8 mouse cellular contexts compared by ENCODE assay signal in the genomic region with DNA sequence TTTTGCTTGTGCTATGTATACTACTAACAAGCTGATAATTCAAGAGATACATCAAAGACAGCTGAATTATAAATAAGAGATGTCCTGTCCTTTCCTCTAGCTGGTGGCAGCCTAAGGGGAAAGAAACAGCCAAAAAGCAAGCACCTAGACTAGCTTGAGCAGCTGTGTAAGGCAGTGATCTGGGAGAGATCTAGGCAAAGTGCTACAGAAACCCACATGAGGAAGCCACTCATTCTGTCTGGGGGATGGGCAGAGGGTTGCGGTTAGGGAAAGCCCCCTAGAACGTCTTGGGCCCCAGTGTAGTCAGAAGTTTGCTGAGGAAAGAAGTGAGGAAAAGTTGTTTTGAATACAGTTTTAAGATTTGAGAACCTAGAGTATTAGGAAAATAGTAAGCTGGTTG. TPM values are rescaled to one million over a fixed set of nuclear protein-coding genes. Genes with fewer than 3 reads are reported as not detected.
DNase-seq lines count a peak whose midpoint lies in the region; ATAC-seq and TF ChIP-seq lines count a peak whose summit lies in the region.

No protein-coding gene starts in this region.

- no peaks in the 10 kb centered on the region for H3K9me3 ChIP-seq in embryonic facial prominence, embryonic 10.5 days
- H3K9me3 ChIP-seq in intestine, embryonic 14.5 days (ENCODE audit: control insufficient read depth, low read length): no peaks in the 10 kb centered on the region
- H3K9me3 ChIP-seq in midbrain, embryonic 12.5 days: no peaks in the 10 kb centered on the region

- TF ChIP-seq EP300 in heart, adult 2 months (IDR thresholded peaks at IDR 0.05; ENCODE audit: insufficient read depth, low read depth, low read length): no peak

- no peak for ATAC-seq in intestine, embryonic 14.5 days (replicated peaks; ENCODE audit: low FRiP score, low TSS enrichment, low read depth)
- ATAC-seq in midbrain, embryonic 12.5 days (ENCODE audit: low FRiP score, low read depth): no peak
- no peak for ATAC-seq in megakaryocyte progenitor cell, adult 5-6 weeks (replicated peaks; ENCODE audit: poor library complexity)

- intact Hi-C loops in heart, adult 2 months (cut with DNase I): loop anchor here (2.0 kb wide), 1 partner anchor 30 kb away; a partner anchor contains a TSS

- H3K4me2 ChIP-seq in intestine, embryonic 14.5 days (ENCODE audit: low read length): peak overlapping the region; percentile 95
- peak overlapping the region; percentile 99 for H3K4me2 ChIP-seq in midbrain, embryonic 12.5 days (replicated peaks)

- TF ChIP-seq POLR2A in heart, adult 2 months (IDR thresholded peaks at IDR 0.05; ENCODE audit: insufficient read depth, low read depth, low read length): no peak

- H3K4me1 ChIP-seq in heart, adult 2 months (ENCODE audit: control insufficient read depth, insufficient read depth, low read length): peaks cover 4% of the 10 kb centered on the region
- H3K4me1 ChIP-seq in embryonic facial prominence, embryonic 10.5 days: peaks cover 36% of the 10 kb centered on the region
- peaks cover 21% of the 10 kb centered on the region for H3K4me1 ChIP-seq in intestine, embryonic 14.5 days (replicated peaks; ENCODE audit: control insufficient read depth, insufficient read depth, low read length)
- H3K4me1 ChIP-seq in midbrain, embryonic 12.5 days: peaks cover 26% of the 10 kb centered on the region

- TF ChIP-seq CTCF in heart, adult 2 months (IDR thresholded peaks at IDR 0.05): no peak

- 35% methylated on average over 2 of the region's 2 CpGs for WGBS in heart, adult 2 months
- WGBS in embryonic facial prominence, embryonic 10.5 days: 75% methylated on average over 2 of the region's 2 CpGs
- 53% methylated on average over 2 of the region's 2 CpGs for WGBS in intestine, embryonic 14.5 days
- WGBS in midbrain, embryonic 12.5 days: 59% methylated on average over 2 of the region's 2 CpGs

- peak in 1 of 2 experiments; percentile 38 for DNase-seq in heart, adult 2 months
- no peak for DNase-seq in heart, postnatal 4 days
- no peak for DNase-seq in embryonic facial prominence, embryonic 10.5 days (ENCODE audit: low spot score)
- DNase-seq in intestine, embryonic 14.5 days (ENCODE audit: low spot score): no peak
- peak; percentile 71 to 73 for DNase-seq in thymus, postnatal 10 days (ENCODE audit: low spot score in 2 of 2)
- no peak for DNase-seq in right cerebral cortex, postnatal 4 days

- peak overlapping the region; percentile 84 for H3K4me3 ChIP-seq in heart, adult 2 months
- peak overlapping the region; percentile 99 for H3K4me3 ChIP-seq in embryonic facial prominence, embryonic 10.5 days
- H3K4me3 ChIP-seq in intestine, embryonic 14.5 days (ENCODE audit: low read depth, low read length): peak overlapping the region; percentile 83
- H3K4me3 ChIP-seq in midbrain, embryonic 12.5 days: peak overlapping the region; percentile 92

- peaks cover 4% of the 10 kb centered on the region for H3K79me2 ChIP-seq in heart, adult 2 months (replicated peaks; ENCODE audit: control insufficient read depth, insufficient read depth, low read length)

- peak overlapping the region; percentile 97 for H3K9ac ChIP-seq in heart, adult 2 months (ENCODE audit: low read depth, low read length)
- H3K9ac ChIP-seq in intestine, embryonic 14.5 days (ENCODE audit: low read length): peak overlapping the region; percentile 92
- peak overlapping the region; percentile 87; the same call in 1 of the 2 replicates for H3K9ac ChIP-seq in midbrain, embryonic 12.5 days (replicated peaks)

- no peaks in the 10 kb centered on the region for H3K27me3 ChIP-seq in heart, adult 2 months (ENCODE audit: control insufficient read depth, insufficient read depth, low read length)
- no peaks in the 10 kb centered on the region for H3K27me3 ChIP-seq in embryonic facial prominence, embryonic 10.5 days (replicated peaks; ENCODE audit: low read depth, poor library complexity, severe bottlenecking)
- no peaks in the 10 kb centered on the region for H3K27me3 ChIP-seq in intestine, embryonic 14.5 days (replicated peaks; ENCODE audit: control insufficient read depth, insufficient read depth, low read length)
- H3K27me3 ChIP-seq in midbrain, embryonic 12.5 days: no peaks in the 10 kb centered on the region

- H3K36me3 ChIP-seq in heart, adult 2 months (ENCODE audit: control insufficient read depth, insufficient read depth, low read length): peaks cover 23% of the 10 kb centered on the region
- H3K36me3 ChIP-seq in embryonic facial prominence, embryonic 10.5 days (replicated peaks): peaks cover 72% of the 10 kb centered on the region
- H3K36me3 ChIP-seq in intestine, embryonic 14.5 days (ENCODE audit: control insufficient read depth, insufficient read depth, low read length): peaks cover 56% of the 10 kb centered on the region
- peaks cover 65% of the 10 kb centered on the region for H3K36me3 ChIP-seq in midbrain, embryonic 12.5 days

- peak overlapping the region; percentile 99; the same call in 1 of the 2 replicates for H3K27ac ChIP-seq in heart, adult 2 months
- no peak overlapping the region for H3K27ac ChIP-seq in embryonic facial prominence, embryonic 10.5 days (replicated peaks)
- no peak overlapping the region for H3K27ac ChIP-seq in intestine, embryonic 14.5 days (ENCODE audit: low read depth)
- H3K27ac ChIP-seq in midbrain, embryonic 12.5 days (replicated peaks): no peak overlapping the region

RNA-seq across cellular contexts. Expression of a gene that starts 1.3 kb away (rescaled TPM):
- 10 to 100 TPM; 31.2 to 33.9 TPM for total RNA-seq in heart, adult 2 months (2021)
- 13.4 and 16.4 TPM in 2 replicates for polyA plus RNA-seq in heart, adult 2 months (2012; rRNA removed)
- 10 to 100 TPM; 37.4 to 38.0 TPM for total RNA-seq in heart, postnatal 4 days (2021)
- 8.6 and 9.0 TPM in 2 replicates for polyA plus RNA-seq in embryonic facial prominence, embryonic 10.5 days (2016; fragmentation: Nextera tagmentation; extraction: Ambion mirVana)
- polyA plus RNA-seq in intestine, embryonic 14.5 days (2014; fragmentation: Nextera tagmentation; extraction: Ambion mirVana): 11.4 and 13.9 TPM in 2 replicates
- polyA plus RNA-seq in midbrain, embryonic 12.5 days (2016; fragmentation: Nextera tagmentation; extraction: Ambion mirVana): 13.9 and 14.2 TPM in 2 replicates
- 90.7 and 101 TPM in 2 replicates for total RNA-seq in megakaryocyte progenitor cell, adult 5-6 weeks (2015)
- total RNA-seq in megakaryocyte progenitor cell, adult 5-6 weeks (2017): 19.5 and 20.0 TPM in 2 replicates

RNA-seq across cellular contexts. Expression of a gene that starts 20.9 kb away (rescaled TPM):
- 10 to 100 TPM; 23.1 to 28.0 TPM for total RNA-seq in heart, adult 2 months (2021)
- polyA plus RNA-seq in heart, adult 2 months (2012; rRNA removed): 45.6 and 61.6 TPM in 2 replicates
- total RNA-seq in heart, postnatal 4 days (2021): 10 to 100 TPM; 28.0 to 28.9 TPM
- polyA plus RNA-seq in embryonic facial prominence, embryonic 10.5 days (2016; fragmentation: Nextera tagmentation; extraction: Ambion mirVana): 46.3 and 47.9 TPM in 2 replicates
- 43.4 and 45.6 TPM in 2 replicates for polyA plus RNA-seq in intestine, embryonic 14.5 days (2014; fragmentation: Nextera tagmentation; extraction: Ambion mirVana)
- 63.1 and 69.2 TPM in 2 replicates for polyA plus RNA-seq in midbrain, embryonic 12.5 days (2016; fragmentation: Nextera tagmentation; extraction: Ambion mirVana)
- 74.8 and 85.3 TPM in 2 replicates for total RNA-seq in megakaryocyte progenitor cell, adult 5-6 weeks (2015)
- total RNA-seq in megakaryocyte progenitor cell, adult 5-6 weeks (2017): 22.6 and 27.2 TPM in 2 replicates

RNA-seq across cellular contexts. Expression of a gene that starts 31.4 kb away (rescaled TPM):
- 1 to 10 TPM in 1 of 2 experiments, under 1 TPM in 1; 0.93 to 1.5 TPM for total RNA-seq in heart, adult 2 months (2021)
- 1.8 and 2.0 TPM in 2 replicates for polyA plus RNA-seq in heart, adult 2 months (2012; rRNA removed)
- total RNA-seq in heart, postnatal 4 days (2021): 1 to 10 TPM; 3.9 to 4.8 TPM
- polyA plus RNA-seq in embryonic facial prominence, embryonic 10.5 days (2016; fragmentation: Nextera tagmentation; extraction: Ambion mirVana): 13.4 and 17.7 TPM in 2 replicates
- polyA plus RNA-seq in intestine, embryonic 14.5 days (2014; fragmentation: Nextera tagmentation; extraction: Ambion mirVana): 6.7 and 7.6 TPM in 2 replicates
- polyA plus RNA-seq in midbrain, embryonic 12.5 days (2016; fragmentation: Nextera tagmentation; extraction: Ambion mirVana): 18.2 and 19.3 TPM in 2 replicates
- total RNA-seq in megakaryocyte progenitor cell, adult 5-6 weeks (2015): 2.2 and 2.3 TPM in 2 replicates
- 1.2 and 3.0 TPM in 2 replicates for total RNA-seq in megakaryocyte progenitor cell, adult 5-6 weeks (2017)

RNA-seq across cellular contexts. Expression of a gene that starts 31.5 kb away (rescaled TPM):
- 10 to 100 TPM; 53.1 to 55.8 TPM for total RNA-seq in heart, adult 2 months (2021)
- 15.3 and 16.7 TPM in 2 replicates for polyA plus RNA-seq in heart, adult 2 months (2012; rRNA removed)
- total RNA-seq in heart, postnatal 4 days (2021): 10 to 100 TPM; 78.7 to 80.5 TPM
- 55.8 and 62.8 TPM in 2 replicates for polyA plus RNA-seq in embryonic facial prominence, embryonic 10.5 days (2016; fragmentation: Nextera tagmentation; extraction: Ambion mirVana)
- 49.4 and 51.8 TPM in 2 replicates for polyA plus RNA-seq in intestine, embryonic 14.5 days (2014; fragmentation: Nextera tagmentation; extraction: Ambion mirVana)
- polyA plus RNA-seq in midbrain, embryonic 12.5 days (2016; fragmentation: Nextera tagmentation; extraction: Ambion mirVana): 94.6 and 98.3 TPM in 2 replicates
- 64.0 and 78.0 TPM in 2 replicates for total RNA-seq in megakaryocyte progenitor cell, adult 5-6 weeks (2015)
- total RNA-seq in megakaryocyte progenitor cell, adult 5-6 weeks (2017): 20.6 and 24.1 TPM in 2 replicates

RNA-seq across cellular contexts. Expression of a gene that starts 39.1 kb away (rescaled TPM):
- 1 to 10 TPM; 7.8 to 8.2 TPM for total RNA-seq in heart, adult 2 months (2021)
- 7.9 and 9.3 TPM in 2 replicates for polyA plus RNA-seq in heart, adult 2 months (2012; rRNA removed)
- total RNA-seq in heart, postnatal 4 days (2021): 10 to 100 TPM; 16.5 to 17.1 TPM
- 16.6 and 17.8 TPM in 2 replicates for polyA plus RNA-seq in embryonic facial prominence, embryonic 10.5 days (2016; fragmentation: Nextera tagmentation; extraction: Ambion mirVana)
- 18.8 and 19.8 TPM in 2 replicates for polyA plus RNA-seq in intestine, embryonic 14.5 days (2014; fragmentation: Nextera tagmentation; extraction: Ambion mirVana)
- 19.4 and 20.1 TPM in 2 replicates for polyA plus RNA-seq in midbrain, embryonic 12.5 days (2016; fragmentation: Nextera tagmentation; extraction: Ambion mirVana)
- total RNA-seq in megakaryocyte progenitor cell, adult 5-6 weeks (2015): 26.3 and 26.8 TPM in 2 replicates
- 4.8 and 5.9 TPM in 2 replicates for total RNA-seq in megakaryocyte progenitor cell, adult 5-6 weeks (2017)

Comparison
In these comparisons a context has a peak if more than half of its experiments do, and no peak if none do; other contexts are left out.
1. DNase-seq: peak in thymus, postnatal 10 days (2 of 2); none in heart, postnatal 4 days (single experiment), embryonic facial prominence, embryonic 10.5 days (single experiment), intestine, embryonic 14.5 days (single experiment) and right cerebral cortex, postnatal 4 days (single experiment).
2. Peak in every context shown above with its lines, with median percentiles within 50 percentile points of each other: H3K4me3 ChIP-seq and H3K9ac ChIP-seq.